Mouse (Mus musculus) small intestine, adult 10 weeks (tissue): ENCODE data around the gene Gm15080. TPM values are rescaled to one million over a fixed set of nuclear protein-coding genes. Genes with fewer than 3 reads are reported as not detected.

ENCODE experiments used
- polyA plus RNA-seq: library from polyadenylated mRNA; stranded (reverse); fragments of 350-450 nt; fragmentation: Illumina TruSeq; extraction: RNeasy Lipid Tissue Mini Kit (QIAGEN cat#74804); gene quantifications from one replicate; pipeline ENCODE4 v1.2.3, GENCODE M21; 2014; ENCODE audit warnings: low replicate concordance

The Gm15080 gene
- polyA plus RNA-seq: not detected

GRCm38 (mm10) chrX:147992693-147993092 lies at the start of gene Gm15080:
TSS of gene Gm15080 (plus strand) at chrX:147992993.

Other genes with a start within 250 kb of the Gm15080 start
- gene Gm15128, start 227.0 kb upstream of the Gm15080 start, polyA plus RNA-seq: not detected
- gene Gm15107, start 187.7 kb downstream of the Gm15080 start, polyA plus RNA-seq: not detected